ENCODE assay signal across 9 mouse cellular contexts in the genomic region with DNA sequence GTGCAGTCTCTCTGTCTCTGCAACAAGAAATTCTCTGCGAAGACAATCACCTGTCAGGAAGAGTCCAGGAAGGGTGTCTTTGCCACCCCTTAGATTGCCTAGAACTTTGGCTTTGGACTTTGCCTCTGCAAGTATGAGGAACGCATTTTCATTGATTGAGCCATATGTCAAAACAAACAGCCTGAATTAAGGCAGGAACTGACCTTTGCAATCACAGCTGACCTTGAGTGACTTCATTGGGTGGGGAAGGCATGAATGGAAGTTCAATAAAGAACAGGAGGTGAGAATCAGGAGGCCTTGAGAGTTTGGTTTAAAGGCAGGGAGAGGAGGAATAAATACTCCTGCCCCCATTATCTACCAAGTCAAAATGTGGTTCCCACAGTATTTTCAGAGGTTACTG. TPM values are rescaled to one million over a fixed set of nuclear protein-coding genes. Genes with fewer than 3 reads are reported as not detected.
DNase-seq lines count a peak whose midpoint lies in the region; ATAC-seq and TF ChIP-seq lines count a peak whose summit lies in the region.
"Had no signal": no experiment of that assay in that cellular context is flagged by ENCODE, and none has a peak within 500 bp of the region (broad histone marks: within the 10 kb centered on the region; RNA-seq: fewer than 3 reads in every experiment).

No protein-coding gene starts in this region.

- TF ChIP-seq CTCF in intestine, postnatal 0 days (IDR thresholded peaks at IDR 0.05; ENCODE audit: low read depth) = no peak
- no peak for TF ChIP-seq CTCF in midbrain, postnatal 0 days (IDR thresholded peaks at IDR 0.05)

- WGBS in heart, embryonic 12.5 days = 69% methylated on average over 2 of the region's 2 CpGs
- 50% methylated on average over 2 of the region's 2 CpGs for WGBS in embryonic facial prominence, embryonic 13.5 days
- 46% methylated on average over 2 of the region's 2 CpGs for WGBS in intestine, postnatal 0 days
- WGBS in midbrain, postnatal 0 days = 69% methylated on average over 2 of the region's 2 CpGs

- DNase-seq in heart, postnatal 10 days = no peak
- DNase-seq in midbrain, postnatal 0 days (ENCODE audit: low spot score) = no peak
- DNase-seq in yolk sac, embryonic 10.5 days (ENCODE audit: low spot score) = no peak
- DNase-seq in layer of hippocampus, postnatal 14 days (ENCODE audit: low spot score in 2 of 2) = no peak
- no peak for DNase-seq in c-Kit-positive CD71-positive TER-119-positive erythroid progenitor cells, embryonic 14.5 days (ENCODE audit: low spot score)
- DNase-seq: kidney, adult 11 months had no signal

- intact Hi-C loops in heart, postnatal 10 days (cut with DNase I) = loop anchor here (2.0 to 5.0 kb wide), 3 partner anchors 68 to 182 kb away; no protein-coding TSS in a partner anchor

- peak overlapping the region; percentile 83; the same call in 1 of the 2 replicates for H3K9ac ChIP-seq in heart, embryonic 12.5 days
- no peak overlapping the region for H3K9ac ChIP-seq in embryonic facial prominence, embryonic 13.5 days
- H3K9ac ChIP-seq in intestine, postnatal 0 days (ENCODE audit: low read depth, low read length) = no peak overlapping the region
- H3K9ac ChIP-seq in midbrain, postnatal 0 days (replicated peaks; ENCODE audit: low read length, poor library complexity, severe bottlenecking) = no peak overlapping the region

- H3K27me3 ChIP-seq in heart, embryonic 12.5 days (replicated peaks) = no peaks in the 10 kb centered on the region
- H3K27me3 ChIP-seq in embryonic facial prominence, embryonic 13.5 days = no peaks in the 10 kb centered on the region
- no peaks in the 10 kb centered on the region for H3K27me3 ChIP-seq in intestine, postnatal 0 days (replicated peaks; ENCODE audit: control insufficient read depth, insufficient read depth, low read length)
- no peaks in the 10 kb centered on the region for H3K27me3 ChIP-seq in midbrain, postnatal 0 days (ENCODE audit: insufficient read depth, low read length)

- H3K9me3 ChIP-seq in heart, embryonic 12.5 days (replicated peaks) = no peaks in the 10 kb centered on the region
- H3K9me3 ChIP-seq in embryonic facial prominence, embryonic 13.5 days = no peaks in the 10 kb centered on the region
- no peaks in the 10 kb centered on the region for H3K9me3 ChIP-seq in intestine, postnatal 0 days (ENCODE audit: control insufficient read depth)
- H3K9me3 ChIP-seq in midbrain, postnatal 0 days (ENCODE audit: low read length) = no peaks in the 10 kb centered on the region

- no peaks in the 10 kb centered on the region for H3K36me3 ChIP-seq in heart, embryonic 12.5 days
- no peaks in the 10 kb centered on the region for H3K36me3 ChIP-seq in embryonic facial prominence, embryonic 13.5 days
- no peaks in the 10 kb centered on the region for H3K36me3 ChIP-seq in intestine, postnatal 0 days (ENCODE audit: control insufficient read depth, insufficient read depth)
- H3K36me3 ChIP-seq in midbrain, postnatal 0 days (ENCODE audit: insufficient read depth, low read length) = no peaks in the 10 kb centered on the region

- H3K4me1 ChIP-seq in heart, embryonic 12.5 days (replicated peaks) = peaks cover 19% of the 10 kb centered on the region
- peaks cover 21% of the 10 kb centered on the region for H3K4me1 ChIP-seq in embryonic facial prominence, embryonic 13.5 days
- H3K4me1 ChIP-seq in intestine, postnatal 0 days (replicated peaks; ENCODE audit: control insufficient read depth, insufficient read depth, low read length) = 0 out of 2 replicates have a peak, but pooled peaks cover 4% of the 10 kb centered on the region
- 0 out of 2 replicates have a peak, but pooled peaks cover 2% of the 10 kb centered on the region for H3K4me1 ChIP-seq in midbrain, postnatal 0 days (ENCODE audit: insufficient read depth, low read length)

- H3K4me3 ChIP-seq in heart, embryonic 12.5 days = peak overlapping the region; percentile 84; the same call in 1 of the 2 replicates
- peak overlapping the region; percentile 77; the same call in 1 of the 2 replicates for H3K4me3 ChIP-seq in embryonic facial prominence, embryonic 13.5 days
- no peak overlapping the region; the same call in 1 of the 2 replicates for H3K4me3 ChIP-seq in intestine, postnatal 0 days (ENCODE audit: low read depth, low read length)
- H3K4me3 ChIP-seq in midbrain, postnatal 0 days (ENCODE audit: low read depth, low read length) = 0 out of 2 replicates have a peak overlapping the region, but pooled peaks have one; percentile 79

- no peak overlapping the region for H3K27ac ChIP-seq in heart, embryonic 12.5 days (ENCODE audit: poor library complexity, severe bottlenecking)
- no peak overlapping the region for H3K27ac ChIP-seq in embryonic facial prominence, embryonic 13.5 days
- no peak overlapping the region for H3K27ac ChIP-seq in intestine, postnatal 0 days (ENCODE audit: low read depth, low read length)
- H3K27ac ChIP-seq in midbrain, postnatal 0 days (ENCODE audit: low read depth, low read length) = no peak overlapping the region

- H3K4me2 ChIP-seq in heart, embryonic 12.5 days = peak overlapping the region; percentile 81
- H3K4me2 ChIP-seq in embryonic facial prominence, embryonic 13.5 days = peak overlapping the region; percentile 75
- peak overlapping the region; percentile 87 for H3K4me2 ChIP-seq in intestine, postnatal 0 days (replicated peaks; ENCODE audit: low read depth)
- H3K4me2 ChIP-seq in midbrain, postnatal 0 days (ENCODE audit: low read depth, low read length, poor library complexity, severe bottlenecking) = peak overlapping the region; percentile 85

- ATAC-seq in heart, embryonic 12.5 days (ENCODE audit: insufficient number of reproducible peaks, low FRiP score) = no peak
- no peak for ATAC-seq in embryonic facial prominence, embryonic 13.5 days (ENCODE audit: insufficient number of reproducible peaks, insufficient read depth, low FRiP score, low TSS enrichment, low read depth)
- no peak for ATAC-seq in intestine, postnatal 0 days
- no peak for ATAC-seq in midbrain, postnatal 0 days (ENCODE audit: low FRiP score)

RNA-seq across cellular contexts. Expression of a gene that starts 0.8 kb away (rescaled TPM):
- polyA plus RNA-seq in heart, embryonic 12.5 days (2016; fragmentation: Nextera tagmentation; extraction: Ambion mirVana) = 25.4 and 26.9 TPM in 2 replicates
- 10 to 100 TPM; 15.7 to 20.2 TPM for total RNA-seq in heart, postnatal 10 days (2021)
- polyA plus RNA-seq in embryonic facial prominence, embryonic 13.5 days (2015; fragmentation: Nextera tagmentation; extraction: Ambion mirVana) = 31.5 and 36.2 TPM in 2 replicates
- 21.5 and 21.8 TPM in 2 replicates for polyA plus RNA-seq in intestine, postnatal 0 days (2015; fragmentation: Nextera tagmentation; extraction: Ambion mirVana)
- total RNA-seq in midbrain, postnatal 0 days (2014; rRNA removed) = 57.1 and 71.0 TPM in 2 replicates
- 24.9 and 29.8 TPM in 2 replicates for polyA plus RNA-seq in midbrain, postnatal 0 days (2015; fragmentation: Nextera tagmentation; extraction: Ambion mirVana)
- total RNA-seq in layer of hippocampus, postnatal 14 days (2021) = 10 to 100 TPM; 76.6 to 81.6 TPM
